Mouse (Mus musculus) lung, embryonic 15.5 days (tissue): ENCODE results near the gene Rabgap1l. TPM values are rescaled to one million over a fixed set of nuclear protein-coding genes. Genes with fewer than 3 reads are reported as not detected.
A peak's percentile ranks its signal among the peaks of the same experiment; 100 is the strongest.

Experiments
- ATAC-seq: fragments of 200-750 bp; cut with Nextera tagmentation; 2 replicates; pipeline ENCODE4 v1.8.0; 2017; ENCODE audit warnings: moderate number of reproducible peaks, borderline replicate concordance; ENCODE audit not compliant: low FRiP score, low TSS enrichment; ENCODE audit errors: extremely low read depth
- H3K27ac ChIP-seq: fragments of 300-500 bp; sonication (generic); 2 replicates; pipeline ENCODE4 v1.5.1; 2015; ENCODE audit warnings: moderate library complexity, mild to moderate bottlenecking, inconsistent platforms
- H3K27me3 ChIP-seq: fragments of 300-500 bp; sonication (generic); 2 replicates; pipeline ENCODE4 v1.6.1; 2015; ENCODE audit warnings: inconsistent platforms
- H3K36me3 ChIP-seq: fragments of 300-500 bp; sonication (generic); 2 replicates; pipeline ENCODE4 v1.6.1; 2015; ENCODE audit warnings: inconsistent platforms
- H3K4me1 ChIP-seq: fragments of 300-500 bp; sonication (generic); 2 replicates; pipeline ENCODE4 v1.6.1; 2015; ENCODE audit warnings: inconsistent platforms
- H3K4me2 ChIP-seq: fragments of 300-500 bp; sonication (generic); 2 replicates; pipeline ENCODE4 v1.6.1; 2015; ENCODE audit warnings: inconsistent platforms, mild to moderate bottlenecking, moderate library complexity
- H3K4me3 ChIP-seq: fragments of 300-500 bp; sonication (generic); 2 replicates; pipeline ENCODE4 v1.5.1; 2015; ENCODE audit warnings: mild to moderate bottlenecking, inconsistent platforms
- H3K9ac ChIP-seq: fragments of 300-500 bp; sonication (generic); 2 replicates; pipeline ENCODE4 v1.6.1; 2015; ENCODE audit warnings: inconsistent platforms
- H3K9me3 ChIP-seq: fragments of 300-500 bp; sonication (generic); 2 replicates; pipeline ENCODE4 v1.6.1; 2016; ENCODE audit warnings: inconsistent platforms
- WGBS: fragments of 180-500 bp; shearing (Covaris S2); methylation state at CpG from one replicate; pipeline ENCODE4 v1.1.7; 2015; 5-methylcytosine and 5-hydroxymethylcytosine counted together
- polyA plus RNA-seq: library from polyadenylated mRNA; unstranded; fragments of >200 nt; fragmentation: Nextera tagmentation; extraction: Ambion mirVana; gene quantifications from 2 replicates; pipeline ENCODE4 v1.2.1, GENCODE M21; 2015

Gene Rabgap1l
- polyA plus RNA-seq, 1 experiment from 2014 or later, result 24.0 TPM

- H3K36me3 ChIP-seq, result no peaks in the 10 kb centered on the region
- no peak overlapping the region for H3K27ac ChIP-seq
- no peaks in the 10 kb centered on the region for H3K27me3 ChIP-seq
- no peak for ATAC-seq
- H3K9ac ChIP-seq, result no peak overlapping the region
- no peaks in the 10 kb centered on the region for H3K9me3 ChIP-seq
- peaks cover 10% of the 10 kb centered on the region; the same call in 1 of the 2 replicates for H3K4me1 ChIP-seq
- H3K4me2 ChIP-seq, result no peak overlapping the region
- WGBS, result 72% methylated on average over 3 of the region's 3 CpGs
- no peak overlapping the region for H3K4me3 ChIP-seq
These were observed 514.9 kb downstream of the Rabgap1l start for GRCm38 (mm10) chr1:160277940-160278682.

- Histone ChIP-seq H3K4me3 (no peak overlapping the region), H3K9me3 (no peaks in the 10 kb centered on the region), H3K36me3 (no peaks in the 10 kb centered on the region), H3K9ac (no peak overlapping the region), H3K27ac (no peak overlapping the region), H3K4me2 (no peak overlapping the region), H3K27me3 (no peaks in the 10 kb centered on the region), H3K4me1 (peaks cover 10% of the 10 kb centered on the region; the same call in 1 of the 2 replicates)
- 35% methylated on average over 2 of the region's 2 CpGs for WGBS
- ATAC-seq, result no peak
These were observed 517.8 kb downstream of the Rabgap1l start for GRCm38 (mm10) chr1:160275248-160275647.

DNA sequence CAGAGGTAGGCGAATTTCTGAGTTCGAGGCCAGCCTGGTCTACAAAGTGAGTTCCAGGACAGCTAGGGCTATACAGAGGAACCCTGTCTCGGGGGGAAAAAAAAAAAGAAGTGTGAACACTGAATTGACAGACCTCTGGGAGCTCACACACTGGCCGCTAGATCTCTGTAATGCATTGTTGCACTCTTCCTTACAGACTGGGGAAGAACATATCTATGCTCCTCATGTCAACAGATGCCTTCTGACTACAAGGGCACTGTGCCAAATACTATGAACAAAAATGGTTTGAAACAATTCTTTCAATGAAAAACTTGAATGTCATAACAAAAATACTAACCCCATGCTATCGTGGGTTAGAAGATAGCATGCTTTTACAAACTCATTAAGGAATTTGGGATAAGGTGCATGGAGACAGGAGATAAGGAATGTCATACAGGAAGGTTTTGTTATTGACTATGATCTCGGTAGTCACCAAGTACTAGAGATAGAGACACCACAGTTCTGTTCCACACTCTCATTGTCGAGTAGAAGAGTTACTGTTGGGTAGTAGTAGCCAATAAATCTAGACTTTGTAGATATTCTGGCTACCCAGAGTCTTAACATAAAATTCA lies 519.8 kb downstream of the Rabgap1l start:
- Histone ChIP-seq H3K27me3 (no peaks in the 10 kb centered on the region), H3K9ac (no peak overlapping the region), H3K27ac (no peak overlapping the region), H3K4me3 (no peak overlapping the region), H3K4me1 (peaks cover 7% of the 10 kb centered on the region; the same call in 1 of the 2 replicates), H3K36me3 (no peaks in the 10 kb centered on the region), H3K9me3 (no peaks in the 10 kb centered on the region), H3K4me2 (no peak overlapping the region)
- no peak for ATAC-seq
- 61% methylated on average over 7 of the region's 7 CpGs for WGBS

GRCm38 (mm10) chr1:160271282-160271967 lies 521.6 kb downstream of the Rabgap1l start:
- H3K4me2 ChIP-seq, result no peak overlapping the region
- H3K9ac ChIP-seq, result no peak overlapping the region
- peak overlapping the region; percentile 62 for H3K27ac ChIP-seq
- no peaks in the 10 kb centered on the region for H3K27me3 ChIP-seq
- no peaks in the 10 kb centered on the region for H3K9me3 ChIP-seq
- ATAC-seq, result peak; percentile 72; the same call in 1 of the 2 replicates
- H3K4me3 ChIP-seq, result no peak overlapping the region
- 28% methylated on average over 1 of the region's 1 CpGs for WGBS
- peaks cover 7% of the 10 kb centered on the region; the same call in 1 of the 2 replicates for H3K4me1 ChIP-seq
- H3K36me3 ChIP-seq, result no peaks in the 10 kb centered on the region

- ATAC-seq, result no peak
- no peaks in the 10 kb centered on the region for H3K9me3 ChIP-seq
- no peaks in the 10 kb centered on the region for H3K27me3 ChIP-seq
- WGBS, result 72% methylated on average over 3 of the region's 3 CpGs
- H3K36me3 ChIP-seq, result no peaks in the 10 kb centered on the region
- no peak overlapping the region for H3K4me3 ChIP-seq
- H3K9ac ChIP-seq, result no peak overlapping the region
- H3K4me1 ChIP-seq, result peaks cover 16% of the 10 kb centered on the region
- H3K27ac ChIP-seq, result no peak overlapping the region
- H3K4me2 ChIP-seq, result no peak overlapping the region
These were observed 524.7 kb downstream of the Rabgap1l start for GRCm38 (mm10) chr1:160268322-160268721.

DNA sequence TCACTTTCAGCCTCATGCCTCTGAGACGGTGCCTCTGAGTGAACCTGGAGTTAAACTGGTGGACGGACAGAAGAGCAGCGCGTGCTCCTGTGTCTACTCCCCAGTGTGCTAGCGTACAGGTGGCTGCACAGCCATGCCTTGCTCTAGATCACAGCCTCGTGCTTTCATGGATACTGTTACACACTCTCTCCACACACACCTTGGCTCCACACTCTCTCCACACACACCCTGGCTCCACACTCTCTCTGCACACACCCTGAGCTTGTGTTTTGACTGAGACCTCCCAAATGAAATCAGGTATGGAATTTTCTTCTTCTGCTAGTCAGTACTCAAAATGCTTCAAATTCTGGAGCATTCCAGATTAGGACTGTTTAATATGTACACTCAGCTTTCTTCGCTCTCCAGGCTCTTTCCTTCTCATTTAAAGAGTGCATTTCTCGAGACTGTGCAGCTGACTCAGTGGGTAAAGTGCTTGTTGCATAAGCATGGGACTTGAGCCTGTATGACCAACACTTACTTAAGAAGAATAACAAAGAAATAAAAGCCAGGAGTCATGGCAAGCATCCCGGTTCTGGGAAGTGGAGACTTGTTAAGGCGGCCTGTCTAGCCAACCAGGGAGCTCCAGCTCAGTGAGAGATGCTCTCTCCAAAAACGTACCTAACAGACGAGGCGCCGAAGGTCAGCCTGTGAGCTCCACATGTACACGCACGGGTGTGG lies 529.2 kb downstream of the Rabgap1l start:
- H3K4me1 ChIP-seq, result peaks cover 28% of the 10 kb centered on the region
- no peaks in the 10 kb centered on the region for H3K9me3 ChIP-seq
- peak; percentile 88 for ATAC-seq
- no peak overlapping the region for H3K9ac ChIP-seq
- 59% methylated on average over 16 of the region's 16 CpGs for WGBS
- H3K4me2 ChIP-seq, result peak overlapping the region; percentile 19; the same call in 1 of the 2 replicates
- H3K4me3 ChIP-seq, result no peak overlapping the region
- peak overlapping the region; percentile 91 for H3K27ac ChIP-seq
- no peaks in the 10 kb centered on the region for H3K27me3 ChIP-seq
- H3K36me3 ChIP-seq, result no peaks in the 10 kb centered on the region

GRCm38 (mm10) chr1:160263053-160263452 lies 530.0 kb downstream of the Rabgap1l start:
- Histone ChIP-seq H3K36me3 (no peaks in the 10 kb centered on the region), H3K4me1 (peaks cover 28% of the 10 kb centered on the region), H3K27me3 (no peaks in the 10 kb centered on the region), H3K27ac (peak overlapping the region; percentile 91), H3K9me3 (no peaks in the 10 kb centered on the region), H3K9ac (no peak overlapping the region), H3K4me3 (no peak overlapping the region), H3K4me2 (no peak overlapping the region)
- ATAC-seq, result no peak
- 58% methylated on average over 5 of the region's 5 CpGs for WGBS

DNA sequence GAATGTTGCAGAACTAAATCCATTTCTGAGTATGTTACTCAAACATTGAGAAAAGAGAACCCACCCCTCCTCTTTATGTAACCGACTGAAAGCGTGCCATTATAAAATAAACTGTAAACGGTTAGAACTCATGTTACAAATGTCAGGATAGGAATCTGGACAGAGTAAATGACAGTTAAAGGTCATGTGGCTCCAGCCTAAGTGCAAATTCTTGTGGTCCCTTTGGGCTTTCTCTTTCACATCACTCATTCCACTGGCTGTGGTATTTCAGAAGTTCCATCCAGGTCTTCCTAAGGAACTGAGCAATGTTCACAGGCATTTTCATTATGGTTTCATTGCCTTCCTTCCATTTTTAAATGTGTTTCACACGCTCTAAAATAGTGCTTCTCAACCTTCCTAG lies 530.6 kb downstream of the Rabgap1l start:
- Histone ChIP-seq H3K4me2 (no peak overlapping the region), H3K36me3 (no peaks in the 10 kb centered on the region), H3K9ac (no peak overlapping the region), H3K27ac (no peak overlapping the region; the same call in 1 of the 2 replicates), H3K27me3 (no peaks in the 10 kb centered on the region), H3K9me3 (no peaks in the 10 kb centered on the region), H3K4me1 (peaks cover 28% of the 10 kb centered on the region), H3K4me3 (no peak overlapping the region)
- no peak for ATAC-seq
- WGBS, result 40% methylated on average over 4 of the region's 4 CpGs

GRCm38 (mm10) chr1:160261849-160262248 lies 531.2 kb downstream of the Rabgap1l start:
- H3K27me3 ChIP-seq, result no peaks in the 10 kb centered on the region
- H3K9me3 ChIP-seq, result no peaks in the 10 kb centered on the region
- H3K36me3 ChIP-seq, result no peaks in the 10 kb centered on the region
- ATAC-seq, result no peak
- H3K27ac ChIP-seq, result no peak overlapping the region
- peaks cover 28% of the 10 kb centered on the region for H3K4me1 ChIP-seq
- WGBS, result 63% methylated on average over 2 of the region's 2 CpGs
- H3K4me3 ChIP-seq, result no peak overlapping the region
- H3K9ac ChIP-seq, result no peak overlapping the region
- H3K4me2 ChIP-seq, result no peak overlapping the region

DNA sequence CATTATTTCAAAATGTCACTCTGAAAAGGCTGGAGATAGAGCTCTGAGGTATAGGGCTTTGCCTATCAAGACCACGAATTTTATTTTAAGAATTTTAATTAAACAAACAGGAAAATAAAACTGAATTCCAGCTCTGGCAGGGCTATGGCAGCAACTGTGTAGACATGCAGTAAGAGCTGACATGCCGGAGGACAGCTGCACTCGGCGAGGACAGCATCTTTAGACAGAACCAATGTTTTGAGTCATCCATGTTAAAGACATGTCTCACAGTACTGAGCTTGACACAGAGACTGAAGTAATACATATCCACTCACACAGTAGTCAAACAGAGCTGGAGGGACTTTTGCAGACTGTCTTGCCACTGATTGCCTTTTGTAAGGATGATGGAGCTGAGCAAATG lies 532.4 kb downstream of the Rabgap1l start:
- Histone ChIP-seq H3K4me3 (no peak overlapping the region), H3K9ac (no peak overlapping the region), H3K27ac (no peak overlapping the region; the same call in 1 of the 2 replicates), H3K36me3 (no peaks in the 10 kb centered on the region), H3K9me3 (no peaks in the 10 kb centered on the region), H3K4me1 (peaks cover 28% of the 10 kb centered on the region), H3K27me3 (no peaks in the 10 kb centered on the region), H3K4me2 (no peak overlapping the region)
- no peak for ATAC-seq
- 70% methylated on average over 4 of the region's 4 CpGs for WGBS

DNA sequence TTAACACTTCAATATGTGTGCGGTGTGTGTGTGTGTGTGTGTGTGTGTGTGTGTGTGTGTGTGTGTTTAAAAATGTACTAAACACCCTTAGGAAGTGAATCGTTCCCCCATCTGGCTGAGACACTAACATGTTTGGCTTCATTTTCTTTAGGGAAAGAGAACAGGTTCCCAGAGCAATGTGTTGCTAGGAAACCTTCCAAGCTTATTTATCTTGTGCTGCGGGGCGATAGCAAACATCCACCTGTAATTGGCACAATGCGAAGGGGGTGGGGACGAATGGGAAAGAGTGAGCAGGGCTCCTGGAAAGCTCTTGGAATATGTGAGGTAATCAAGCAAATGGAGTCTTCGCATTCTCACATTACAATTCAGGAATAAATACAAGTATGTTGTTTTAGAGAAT lies 533.1 kb downstream of the Rabgap1l start:
- no peak overlapping the region for H3K4me2 ChIP-seq
- ATAC-seq, result no peak
- H3K27ac ChIP-seq, result no peak overlapping the region
- H3K9me3 ChIP-seq, result no peaks in the 10 kb centered on the region
- no peaks in the 10 kb centered on the region for H3K27me3 ChIP-seq
- H3K4me1 ChIP-seq, result peaks cover 28% of the 10 kb centered on the region
- H3K4me3 ChIP-seq, result no peak overlapping the region
- WGBS, result 35% methylated on average over 7 of the region's 7 CpGs
- H3K9ac ChIP-seq, result no peak overlapping the region
- no peaks in the 10 kb centered on the region for H3K36me3 ChIP-seq
